ENCODE assay signal across 16 mouse cellular contexts in genomic region chr6:53523743-53524497, GRCm38 (mm10).
A peak's percentile ranks its signal among the peaks of the same experiment; 100 is the strongest.
DNase-seq lines count a peak whose midpoint lies in the region; ATAC-seq lines count a peak whose summit lies in the region.
"Had no signal": no experiment of that assay in that cellular context is flagged by ENCODE, and none has a peak within 500 bp of the region (broad histone marks: within the 10 kb centered on the region; RNA-seq: fewer than 3 reads in every experiment).

No protein-coding gene starts in this region.

- H3K4me1 ChIP-seq in heart, embryonic 12.5 days (replicated peaks) = no peaks in the 10 kb centered on the region
- H3K4me1 ChIP-seq: hindbrain, embryonic 15.5 days; intestine, embryonic 15.5 days; kidney, embryonic 15.5 days; midbrain, embryonic 12.5 days had no signal

- peak; percentile 16 to 26 for DNase-seq in cerebellum, postnatal 10 days
- peak; percentile 33 for DNase-seq in heart, adult 8-10 months (ENCODE audit: low spot score)
- DNase-seq in urinary bladder, postnatal 14 days (ENCODE audit: low spot score) = peak; percentile 13
- no peak for DNase-seq in urinary bladder, postnatal 25 days (ENCODE audit: low spot score)
- no peak for DNase-seq in kidney, adult 9 months
- DNase-seq: cerebellum, adult 2 months; right cerebral cortex, adult 18-20 months; thymus, postnatal 25 days had no signal

- H3K4me2 ChIP-seq in heart, embryonic 12.5 days = no peak overlapping the region
- H3K4me2 ChIP-seq: hindbrain, embryonic 15.5 days; intestine, embryonic 15.5 days; kidney, embryonic 15.5 days; midbrain, embryonic 12.5 days had no signal

- H3K4me3 ChIP-seq in heart, embryonic 12.5 days = no peak overlapping the region
- H3K4me3 ChIP-seq: hindbrain, embryonic 15.5 days; intestine, embryonic 15.5 days; kidney, embryonic 15.5 days; midbrain, embryonic 12.5 days had no signal

- no peak for ATAC-seq in cerebellum, adult (ENCODE audit: insufficient number of reproducible peaks, low FRiP score, low TSS enrichment)
- no peak for ATAC-seq in heart, embryonic 12.5 days (ENCODE audit: insufficient number of reproducible peaks, low FRiP score)
- ATAC-seq: forebrain, embryonic 14.5 days; intestine, embryonic 15.5 days had no signal

- 85% methylated on average over 13 of the region's 13 CpGs for WGBS in heart, embryonic 12.5 days

- no peak overlapping the region for H3K9ac ChIP-seq in heart, embryonic 12.5 days
- H3K9ac ChIP-seq: hindbrain, embryonic 15.5 days; intestine, embryonic 15.5 days; kidney, embryonic 15.5 days; liver, embryonic 14.5 days; midbrain, embryonic 12.5 days had no signal

- H3K27ac ChIP-seq in heart, embryonic 12.5 days (ENCODE audit: poor library complexity, severe bottlenecking) = no peak overlapping the region
- H3K27ac ChIP-seq: hindbrain, embryonic 15.5 days; intestine, embryonic 15.5 days; kidney, embryonic 15.5 days; liver, embryonic 14.5 days; midbrain, embryonic 12.5 days had no signal

- no peaks in the 10 kb centered on the region; the same call in 1 of the 2 replicates for H3K9me3 ChIP-seq in heart, embryonic 12.5 days (replicated peaks)
- H3K9me3 ChIP-seq: hindbrain, embryonic 15.5 days; intestine, embryonic 15.5 days; kidney, embryonic 15.5 days; midbrain, embryonic 12.5 days had no signal

- no peaks in the 10 kb centered on the region for H3K36me3 ChIP-seq in heart, embryonic 12.5 days
- H3K36me3 ChIP-seq: hindbrain, embryonic 15.5 days; intestine, embryonic 15.5 days; kidney, embryonic 15.5 days; midbrain, embryonic 12.5 days had no signal

- no peaks in the 10 kb centered on the region for H3K27me3 ChIP-seq in heart, embryonic 12.5 days (replicated peaks)
- H3K27me3 ChIP-seq: hindbrain, embryonic 15.5 days; intestine, embryonic 15.5 days; kidney, embryonic 15.5 days; midbrain, embryonic 12.5 days had no signal

Comparison
In these comparisons a context has a peak if more than half of its experiments do, and no peak if none do; other contexts are left out.
1. DNase-seq: peak in cerebellum, postnatal 10 days (2 of 2), heart, adult 8-10 months (single experiment) and urinary bladder, postnatal 14 days (single experiment); none in urinary bladder, postnatal 25 days (single experiment) and kidney, adult 9 months (single experiment).